Mouse (Mus musculus): ENCODE data around the gene S100a9. TPM values are rescaled to one million over a fixed set of nuclear protein-coding genes. Genes with fewer than 3 reads are reported as not detected.

Gene S100a9
- polyA plus RNA-seq (2012), result 0.15 and 0.71 TPM in 2 replicates

- H3K27me3 ChIP-seq (ENCODE audit: control insufficient read depth), result no peaks in the 10 kb centered on the region
- H3K9me3 ChIP-seq (ENCODE audit: control insufficient read depth, low read length), result no peaks in the 10 kb centered on the region
- no peak within 1 kb of the TSS for H3K4me3 ChIP-seq (replicated peaks)
- no peaks in the 10 kb centered on the region for H3K4me1 ChIP-seq (ENCODE audit: control insufficient read depth)
- H3K36me3 ChIP-seq (ENCODE audit: control insufficient read depth), result no peaks in the 10 kb centered on the region
- TF ChIP-seq GATA1 (IDR thresholded peaks at IDR 0.05; ENCODE audit: low read length), result no peak
- no peak for TF ChIP-seq TAL1 (IDR thresholded peaks at IDR 0.05; ENCODE audit: low read length)
These were observed at the start of gene S100a9 for GRCm38 (mm10) chr3:90695613-90696012. TSS of gene S100a9 (minus strand) at chr3:90695721.

DNA sequence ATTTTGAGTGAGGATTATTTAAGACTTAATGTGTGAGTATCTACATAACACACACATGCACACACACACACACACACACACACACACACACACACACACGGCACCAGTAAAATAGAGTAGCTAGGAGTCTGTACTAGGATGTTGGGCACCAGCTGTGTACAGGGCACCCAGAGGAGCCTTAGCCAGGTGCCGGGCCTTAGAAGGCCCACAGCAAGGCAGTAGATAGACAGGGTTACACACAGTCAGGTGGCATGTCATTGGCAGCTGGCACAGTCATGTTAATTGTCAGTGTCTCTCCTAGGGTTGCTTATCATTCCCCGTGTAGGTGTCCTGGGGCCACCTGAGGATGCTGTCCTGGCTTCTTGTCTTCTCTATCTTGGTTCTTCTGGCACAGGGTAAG is 31.1 kb upstream of the S100a9 start, which contains the start of gene Pglyrp4:
Gene Pglyrp4 (plus strand): TSS at position 301 of the 400 bp plus-strand sequence.
- H3K36me3 ChIP-seq (ENCODE audit: control insufficient read depth), result no peaks in the 10 kb centered on the region
- H3K4me3 ChIP-seq (replicated peaks), result no peak within 1 kb of the TSS
- no peaks in the 10 kb centered on the region for H3K27me3 ChIP-seq (ENCODE audit: control insufficient read depth)
- H3K4me1 ChIP-seq (ENCODE audit: control insufficient read depth), result no peaks in the 10 kb centered on the region
- no peaks in the 10 kb centered on the region for H3K9me3 ChIP-seq (ENCODE audit: control insufficient read depth, low read length)
- TF ChIP-seq TAL1 (IDR thresholded peaks at IDR 0.05; ENCODE audit: low read length) (no peak), GATA1 (IDR thresholded peaks at IDR 0.05; ENCODE audit: low read length) (no peak)

- Histone ChIP-seq H3K4me1 (ENCODE audit: control insufficient read depth) (no peaks in the 10 kb centered on the region), H3K4me3 (replicated peaks) (no peak overlapping the region), H3K27me3 (ENCODE audit: control insufficient read depth) (no peaks in the 10 kb centered on the region), H3K36me3 (ENCODE audit: control insufficient read depth) (no peaks in the 10 kb centered on the region), H3K9me3 (ENCODE audit: control insufficient read depth, low read length) (no peaks in the 10 kb centered on the region)
- TF ChIP-seq GATA1 (IDR thresholded peaks at IDR 0.05; ENCODE audit: low read length) (no peak), TAL1 (IDR thresholded peaks at IDR 0.05; ENCODE audit: low read length) (no peak)
These were observed 14.3 kb upstream of the S100a9 start for GRCm38 (mm10) chr3:90709591-90710460.

- no peak overlapping the region for H3K4me3 ChIP-seq (replicated peaks)
- H3K4me1 ChIP-seq (ENCODE audit: control insufficient read depth), result no peaks in the 10 kb centered on the region
- H3K27me3 ChIP-seq (ENCODE audit: control insufficient read depth), result no peaks in the 10 kb centered on the region
- H3K36me3 ChIP-seq (ENCODE audit: control insufficient read depth), result no peaks in the 10 kb centered on the region
- H3K9me3 ChIP-seq (ENCODE audit: control insufficient read depth, low read length), result no peaks in the 10 kb centered on the region
- TF ChIP-seq TAL1 (IDR thresholded peaks at IDR 0.05; ENCODE audit: low read length), result no peak
- no peak for TF ChIP-seq GATA1 (IDR thresholded peaks at IDR 0.05; ENCODE audit: low read length)
These were observed 13.1 kb upstream of the S100a9 start for GRCm38 (mm10) chr3:90708523-90709202.

DNA sequence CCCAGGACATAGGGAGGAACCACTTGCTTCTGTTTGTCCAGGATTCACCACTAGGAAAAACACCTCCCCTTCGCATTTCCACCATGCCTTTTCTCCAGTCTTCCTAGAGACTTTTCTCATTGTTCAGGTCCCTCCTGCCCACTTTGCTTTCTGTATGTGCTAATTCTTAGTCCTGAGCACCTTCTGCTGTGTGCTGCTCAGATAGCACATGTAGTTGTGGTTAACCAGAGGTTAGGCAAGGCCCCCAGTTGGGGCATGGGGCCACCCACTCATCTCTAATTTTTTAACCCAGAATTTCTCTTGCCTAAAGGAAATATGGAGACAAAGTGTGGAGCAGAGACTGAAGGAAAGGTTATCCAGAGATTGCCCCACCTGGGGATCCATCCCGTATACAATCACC is 6.7 kb upstream of the S100a9 start:
- no peaks in the 10 kb centered on the region for H3K4me1 ChIP-seq (ENCODE audit: control insufficient read depth)
- H3K9me3 ChIP-seq (ENCODE audit: control insufficient read depth, low read length), result no peaks in the 10 kb centered on the region
- no peaks in the 10 kb centered on the region for H3K27me3 ChIP-seq (ENCODE audit: control insufficient read depth)
- no peaks in the 10 kb centered on the region for H3K36me3 ChIP-seq (ENCODE audit: control insufficient read depth)
- no peak overlapping the region for H3K4me3 ChIP-seq (replicated peaks)
- TF ChIP-seq GATA1 (IDR thresholded peaks at IDR 0.05; ENCODE audit: low read length), result no peak
- TF ChIP-seq TAL1 (IDR thresholded peaks at IDR 0.05; ENCODE audit: low read length), result no peak

GRCm38 (mm10) chr3:90693496-90693895 is 2.0 kb downstream of the S100a9 start:
- H3K9me3 ChIP-seq (ENCODE audit: control insufficient read depth, low read length), result no peaks in the 10 kb centered on the region
- H3K27me3 ChIP-seq (ENCODE audit: control insufficient read depth), result no peaks in the 10 kb centered on the region
- no peak for TF ChIP-seq TAL1 (IDR thresholded peaks at IDR 0.05; ENCODE audit: low read length)
- TF ChIP-seq GATA1 (IDR thresholded peaks at IDR 0.05; ENCODE audit: low read length), result no peak
- H3K4me3 ChIP-seq (replicated peaks), result no peak overlapping the region
- H3K4me1 ChIP-seq (ENCODE audit: control insufficient read depth), result no peaks in the 10 kb centered on the region
- H3K36me3 ChIP-seq (ENCODE audit: control insufficient read depth), result no peaks in the 10 kb centered on the region

- no peaks in the 10 kb centered on the region for H3K36me3 ChIP-seq (ENCODE audit: control insufficient read depth)
- no peaks in the 10 kb centered on the region for H3K4me1 ChIP-seq (ENCODE audit: control insufficient read depth)
- no peaks in the 10 kb centered on the region for H3K27me3 ChIP-seq (ENCODE audit: control insufficient read depth)
- no peak overlapping the region for H3K4me3 ChIP-seq (replicated peaks)
- TF ChIP-seq GATA1 (IDR thresholded peaks at IDR 0.05; ENCODE audit: low read length) (no peak), TAL1 (IDR thresholded peaks at IDR 0.05; ENCODE audit: low read length) (no peak)
- H3K9me3 ChIP-seq (ENCODE audit: control insufficient read depth, low read length), result no peaks in the 10 kb centered on the region
These were observed 8.7 kb downstream of the S100a9 start for GRCm38 (mm10) chr3:90686835-90687234.

GRCm38 (mm10) chr3:90683929-90684328 is 11.6 kb downstream of the S100a9 start:
- no peaks in the 10 kb centered on the region for H3K36me3 ChIP-seq (ENCODE audit: control insufficient read depth)
- no peaks in the 10 kb centered on the region for H3K4me1 ChIP-seq (ENCODE audit: control insufficient read depth)
- no peak overlapping the region for H3K4me3 ChIP-seq (replicated peaks)
- TF ChIP-seq TAL1 (IDR thresholded peaks at IDR 0.05; ENCODE audit: low read length), result no peak
- H3K27me3 ChIP-seq (ENCODE audit: control insufficient read depth), result no peaks in the 10 kb centered on the region
- no peaks in the 10 kb centered on the region for H3K9me3 ChIP-seq (ENCODE audit: control insufficient read depth, low read length)

DNA sequence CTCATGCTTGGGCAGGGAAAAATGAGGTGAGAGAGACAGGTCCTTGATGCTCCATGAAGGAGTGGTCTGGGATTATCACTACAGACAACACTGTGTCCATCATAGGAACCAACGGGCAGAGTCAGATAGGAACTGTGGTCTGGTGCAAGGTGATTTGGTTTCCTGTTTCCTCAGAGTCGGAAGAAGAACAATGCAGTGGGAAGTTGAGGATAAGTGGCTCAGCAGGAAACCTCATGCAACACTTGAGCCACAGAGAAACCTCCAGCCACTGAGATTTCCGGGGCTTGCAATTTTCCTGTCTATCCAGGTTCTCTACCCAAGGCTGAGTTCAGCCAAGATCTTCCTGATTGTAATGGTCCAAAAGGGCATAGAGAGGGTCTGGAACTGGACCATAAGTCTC is 16.9 kb downstream of the S100a9 start:
- TF ChIP-seq GATA1 (IDR thresholded peaks at IDR 0.05; ENCODE audit: low read length) (no peak), TAL1 (IDR thresholded peaks at IDR 0.05; ENCODE audit: low read length) (no peak)
- no peaks in the 10 kb centered on the region for H3K27me3 ChIP-seq (ENCODE audit: control insufficient read depth)
- no peaks in the 10 kb centered on the region for H3K9me3 ChIP-seq (ENCODE audit: control insufficient read depth, low read length)

More for the DNA sequence above, 16.9 kb downstream of the S100a9 start:
- Histone ChIP-seq H3K4me3 (replicated peaks) (no peak overlapping the region), H3K36me3 (ENCODE audit: control insufficient read depth) (no peaks in the 10 kb centered on the region), H3K4me1 (ENCODE audit: control insufficient read depth) (no peaks in the 10 kb centered on the region)
